Comparison of ENCODE assay signal across 1 mouse cellular context in genomic region chr6:108832170-108832569, GRCm38 (mm10).
TF ChIP-seq lines count a peak whose summit lies in the region.

No protein-coding gene starts in this region.

TF ChIP-seq in CH12.LX, 34 proteins besides CTCF, POLR2A, EP300 and RAD21 (continued from another document):
- TF ChIP-seq ZNF384 (IDR thresholded peaks at IDR 0.05; ENCODE audit: low read depth, low read length) (peak; percentile 96), E2F4 (IDR thresholded peaks at IDR 0.05; ENCODE audit: insufficient replicate concordance, low read depth, low read length) (no peak), RCOR1 (conservative IDR thresholded peaks at IDR 0.05; ENCODE audit: low read depth, low read length) (no peak), ZKSCAN1 (IDR thresholded peaks at IDR 0.05; ENCODE audit: borderline replicate concordance, low read depth, low read length) (no peak), KAT2A (IDR thresholded peaks at IDR 0.05; ENCODE audit: insufficient replicate concordance, low read length) (no peak), POLR2AphosphoS2 (IDR thresholded peaks at IDR 0.05; ENCODE audit: low read depth, low read length) (no peak; the same call in 1 of the 2 replicates), USF1 (IDR thresholded peaks at IDR 0.05; ENCODE audit: low read depth, low read length) (no peak), CHD2 (IDR thresholded peaks at IDR 0.05; ENCODE audit: low read length) (peak; percentile 4; the same call in 1 of the 2 replicates), IRF4 (IDR thresholded peaks at IDR 0.05; ENCODE audit: low read depth, low read length) (0 out of 2 replicates have a peak, but pooled peaks have one; percentile 57), MYC (IDR thresholded peaks at IDR 0.05; ENCODE audit: low read depth, low read length) (0 out of 2 replicates have a peak, but pooled peaks have one; percentile 59), MAFK (IDR thresholded peaks at IDR 0.05; ENCODE audit: insufficient replicate concordance, low read length) (peak; percentile 36; the same call in 1 of the 2 replicates), JUN (IDR thresholded peaks at IDR 0.05; ENCODE audit: insufficient read depth, low read depth, low read length) (peak; percentile 18; the same call in 1 of the 2 replicates), UBTF (IDR thresholded peaks at IDR 0.05; ENCODE audit: low read depth, low read length) (peak; percentile 74; the same call in 1 of the 2 replicates), ELF1 (IDR thresholded peaks at IDR 0.05; ENCODE audit: low read depth, low read length) (no peak), HCFC1 (IDR thresholded peaks at IDR 0.05; ENCODE audit: low read depth, low read length) (no peak), MAX (IDR thresholded peaks at IDR 0.05; ENCODE audit: low read length) (peak; percentile 74), TCF12 (IDR thresholded peaks at IDR 0.05; ENCODE audit: low read depth, low read length) (peak; percentile 41; the same call in 1 of the 2 replicates), ETS1 (conservative IDR thresholded peaks at IDR 0.05; ENCODE audit: low read depth, low read length) (0 out of 2 replicates have a peak, but pooled peaks have one; percentile 27), SIN3A (IDR thresholded peaks at IDR 0.05; ENCODE audit: low read length) (peak; percentile 71), MXI1 (IDR thresholded peaks at IDR 0.05; ENCODE audit: low read depth, low read length) (peak; percentile 79), SMC3 (IDR thresholded peaks at IDR 0.05; ENCODE audit: low read depth, low read length) (no peak), BHLHE40 (IDR thresholded peaks at IDR 0.05; ENCODE audit: low read depth, low read length) (peak; percentile 58), PAX5 (IDR thresholded peaks at IDR 0.05; ENCODE audit: low read length) (no peak), MAZ (IDR thresholded peaks at IDR 0.05; ENCODE audit: low read depth, low read length) (0 out of 2 replicates have a peak, but pooled peaks have one; percentile 55)
